Mouse (Mus musculus): ENCODE measurements around the gene Rhot1.

- no peak for TF ChIP-seq POLR2A (IDR thresholded peaks at IDR 0.05; ENCODE audit: low read depth, low read length)
- no peak for TF ChIP-seq CTCF (IDR thresholded peaks at IDR 0.05; ENCODE audit: extremely low read depth, insufficient read depth, insufficient read length, insufficient replicate concordance)
Observed at GRCm38 (mm10) chr11:80161041-80161440, 47.8 kb upstream of the Rhot1 start.

Measured in spleen, adult 2 months (tissue).